Mouse (Mus musculus) thymus, adult 2 months (tissue): ENCODE data around the gene Chmp4b. TPM values are rescaled to one million over a fixed set of nuclear protein-coding genes. Genes with fewer than 3 reads are reported as not detected.
A peak's percentile ranks its signal among the peaks of the same experiment; 100 is the strongest.

ENCODE experiments used
- DNase-seq: peaks from one replicate; pipeline ENCODE4 v3.0.0; 2021
- H3K27ac ChIP-seq: fragments of 200-500 bp; 2 replicates; pipeline ENCODE4 v1.5.1; 2012; ENCODE audit warnings: low read length, control low read depth; ENCODE audit not compliant: control insufficient read depth, insufficient read depth
- H3K27me3 ChIP-seq: fragments of 200-500 bp; 2 replicates; pipeline ENCODE4 v1.6.1; 2012; ENCODE audit warnings: mild to moderate bottlenecking, low read length, moderate library complexity, mixed read lengths; ENCODE audit not compliant: control insufficient read depth, insufficient read depth
- H3K36me3 ChIP-seq: fragments of 200-500 bp; 2 replicates; pipeline ENCODE4 v1.6.1; 2012; ENCODE audit warnings: mild to moderate bottlenecking, low read length, moderate library complexity; ENCODE audit not compliant: control insufficient read depth, insufficient read depth
- H3K4me1 ChIP-seq: fragments of 200-500 bp; replicated peaks from 2 replicates; pipeline ENCODE4 v1.6.1; 2012; ENCODE audit warnings: low read length; ENCODE audit not compliant: control insufficient read depth, insufficient read depth
- H3K4me3 ChIP-seq: fragments of 200-500 bp; 2 replicates; pipeline ENCODE4 v1.5.1; 2012; ENCODE audit warnings: mild to moderate bottlenecking, low read length, control low read depth, moderate library complexity; ENCODE audit not compliant: control insufficient read depth, insufficient read depth
- CTCF ChIP-seq: fragments of 200-500 bp; IDR thresholded peaks from 2 replicates; pipeline ENCODE4 v1.5.1; 2012; ENCODE audit warnings: mild to moderate bottlenecking, control low read depth, low read length, moderate library complexity, borderline replicate concordance; ENCODE audit not compliant: control insufficient read depth, poor library complexity, insufficient read depth; ENCODE audit errors: extremely low read depth
- POLR2A ChIP-seq: fragments of 200-500 bp; IDR thresholded peaks from 2 replicates; pipeline ENCODE4 v1.6.1; 2012; ENCODE audit warnings: mild to moderate bottlenecking, low read length, control low read depth, moderate library complexity; ENCODE audit not compliant: control insufficient read depth, poor library complexity, insufficient read depth; ENCODE audit errors: extremely low read depth
- WGBS: fragments of 180-500 bp; shearing (Covaris S2); methylation state at CpG from one replicate; pipeline ENCODE4 v1.1.7; 2018; 5-methylcytosine and 5-hydroxymethylcytosine counted together
- polyA plus RNA-seq: library from polyadenylated mRNA; depleted of rRNA; stranded (reverse); fragments of >200 nt; gene quantifications from 2 replicates; pipeline ENCODE4 v1.2.3, GENCODE M21; 2012; rRNA removed

Gene Chmp4b
- 81.3 and 83.8 TPM in 2 replicates for polyA plus RNA-seq

- WGBS, result 79% methylated on average over 8 of the region's 8 CpGs
- no peaks in the 10 kb centered on the region for H3K27me3 ChIP-seq
- 0 out of 2 replicates have a peak, but pooled peaks cover 2% of the 10 kb centered on the region for H3K4me1 ChIP-seq
- no peak within 1 kb of the TSS for H3K4me3 ChIP-seq
- H3K36me3 ChIP-seq, result no peaks in the 10 kb centered on the region
- no peak for DNase-seq
- TF ChIP-seq CTCF (no peak), POLR2A (no peak)
- no peak within 1 kb of the TSS for H3K27ac ChIP-seq
Observed at GRCm38 (mm10) chr2:154651363-154651762, at the start of gene Chmp4b. Chmp4b (plus strand) TSS chr2:154651705.

GRCm38 (mm10) chr2:154603007-154603637 is 48.4 kb upstream of the Chmp4b start:
- Histone ChIP-seq H3K27me3 (no peaks in the 10 kb centered on the region), H3K4me1 (peaks cover 28% of the 10 kb centered on the region), H3K36me3 (no peaks in the 10 kb centered on the region), H3K4me3 (peak overlapping the region; percentile 65), H3K27ac (peak overlapping the region; percentile 67)
- DNase-seq, result no peak
- TF ChIP-seq CTCF (0 out of 2 replicates have a peak, but pooled peaks have one; percentile 46), POLR2A (no peak)
- 5% methylated on average over 22 of the region's 22 CpGs for WGBS

GRCm38 (mm10) chr2:154603638-154604153 is 47.8 kb upstream of the Chmp4b start, which contains the start of gene Pxmp4:
Pxmp4 (minus strand) TSS chr2:154603708.
- WGBS, result under 1% methylated on average over 13 of the region's 13 CpGs
- Histone ChIP-seq H3K27me3 (no peaks in the 10 kb centered on the region), H3K36me3 (no peaks in the 10 kb centered on the region), H3K27ac (peak within 1 kb of the TSS; percentile 96), H3K4me3 (peak within 1 kb of the TSS; percentile 65), H3K4me1 (peaks cover 29% of the 10 kb centered on the region)
- peak; percentile 98 for DNase-seq
- TF ChIP-seq CTCF, result no peak
- peak; percentile 74 for TF ChIP-seq POLR2A

GRCm38 (mm10) chr2:154604156-154604555 is 47.3 kb upstream of the Chmp4b start:
- Histone ChIP-seq H3K27ac (peak overlapping the region; percentile 96), H3K36me3 (no peaks in the 10 kb centered on the region), H3K4me1 (peaks cover 29% of the 10 kb centered on the region), H3K27me3 (no peaks in the 10 kb centered on the region), H3K4me3 (no peak overlapping the region)
- peak; percentile 52 for DNase-seq
- TF ChIP-seq CTCF, result no peak
- TF ChIP-seq POLR2A, result no peak
- 2% methylated on average over 7 of the region's 7 CpGs for WGBS

GRCm38 (mm10) chr2:154606965-154607364 is 44.5 kb upstream of the Chmp4b start:
- Histone ChIP-seq H3K4me3 (no peak overlapping the region), H3K27ac (no peak overlapping the region), H3K36me3 (no peaks in the 10 kb centered on the region), H3K27me3 (no peaks in the 10 kb centered on the region), H3K4me1 (peaks cover 28% of the 10 kb centered on the region)
- WGBS, result 88% methylated on average over 1 of the region's 1 CpGs
- no peak for TF ChIP-seq POLR2A
- no peak for TF ChIP-seq CTCF
- DNase-seq, result no peak

GRCm38 (mm10) chr2:154609050-154609767 is 42.3 kb upstream of the Chmp4b start:
- Histone ChIP-seq H3K4me1 (peaks cover 29% of the 10 kb centered on the region), H3K4me3 (no peak overlapping the region), H3K27ac (no peak overlapping the region), H3K36me3 (no peaks in the 10 kb centered on the region), H3K27me3 (no peaks in the 10 kb centered on the region)
- no peak for TF ChIP-seq POLR2A
- TF ChIP-seq CTCF, result no peak
- WGBS, result 73% methylated on average over 10 of the region's 10 CpGs
- no peak for DNase-seq
